Mouse (Mus musculus) heart, embryonic 15.5 days (tissue): Measurements from ENCODE around the gene Rb1. TPM values are rescaled to one million over a fixed set of nuclear protein-coding genes. Genes with fewer than 3 reads are reported as not detected.

ENCODE experiments used
- ATAC-seq: fragments of 200-750 bp; cut with Nextera tagmentation; replicated peaks from 2 replicates; pipeline ENCODE4 v1.8.0; 2017; ENCODE audit warnings: low read depth, moderate TSS enrichment; ENCODE audit not compliant: insufficient number of reproducible peaks, insufficient read depth, low FRiP score
- H3K27ac ChIP-seq: fragments of 300-500 bp; sonication (generic); 2 replicates; pipeline ENCODE4 v1.5.1; 2015; ENCODE audit warnings: mild to moderate bottlenecking, inconsistent platforms
- H3K27me3 ChIP-seq: fragments of 300-500 bp; sonication (generic); 2 replicates; pipeline ENCODE4 v1.6.1; 2015; ENCODE audit warnings: inconsistent platforms
- H3K36me3 ChIP-seq: fragments of 300-500 bp; sonication (generic); 2 replicates; pipeline ENCODE4 v1.6.1; 2015; ENCODE audit warnings: mild to moderate bottlenecking, inconsistent platforms
- H3K4me1 ChIP-seq: fragments of 300-500 bp; sonication (generic); replicated peaks from 2 replicates; pipeline ENCODE4 v1.6.1; 2015; ENCODE audit warnings: inconsistent platforms
- H3K4me2 ChIP-seq: fragments of 300-500 bp; sonication (generic); 2 replicates; pipeline ENCODE4 v1.6.1; 2015; ENCODE audit warnings: inconsistent platforms, mild to moderate bottlenecking, moderate library complexity
- H3K4me3 ChIP-seq: fragments of 300-500 bp; sonication (generic); 2 replicates; pipeline ENCODE4 v1.5.1; 2015; ENCODE audit warnings: mild to moderate bottlenecking, inconsistent platforms
- H3K9ac ChIP-seq: fragments of 300-500 bp; sonication (generic); 2 replicates; pipeline ENCODE4 v1.6.1; 2015; ENCODE audit warnings: mild to moderate bottlenecking, inconsistent platforms
- H3K9me3 ChIP-seq: fragments of 300-500 bp; sonication (generic); replicated peaks from 2 replicates; pipeline ENCODE4 v1.6.1; 2016; ENCODE audit warnings: inconsistent platforms
- WGBS: fragments of 180-500 bp; shearing (Covaris S2); methylation state at CpG from one replicate; pipeline ENCODE4 v1.1.7; 2015; ENCODE audit warnings: mixed read lengths; 5-methylcytosine and 5-hydroxymethylcytosine counted together
- polyA plus RNA-seq: library from polyadenylated mRNA; unstranded; fragments of >200 nt; fragmentation: Nextera tagmentation; extraction: Ambion mirVana; gene quantifications from 2 replicates; pipeline ENCODE4 v1.2.1, GENCODE M21; 2015

Gene Rb1
- polyA plus RNA-seq, 1 experiment from 2014 or later, result 9.9 TPM

GRCm38 (mm10) chr14:73172196-73173011 lies 153.2 kb downstream of the Rb1 start:
- ATAC-seq, result no peak
- Histone ChIP-seq H3K4me3 (no peak overlapping the region), H3K27ac (no peak overlapping the region), H3K36me3 (peaks cover 27% of the 10 kb centered on the region), H3K4me1 (peaks cover 26% of the 10 kb centered on the region), H3K27me3 (no peaks in the 10 kb centered on the region), H3K9ac (no peak overlapping the region), H3K4me2 (no peak overlapping the region), H3K9me3 (no peaks in the 10 kb centered on the region)
- 80% methylated on average over 12 of the region's 12 CpGs for WGBS

DNA sequence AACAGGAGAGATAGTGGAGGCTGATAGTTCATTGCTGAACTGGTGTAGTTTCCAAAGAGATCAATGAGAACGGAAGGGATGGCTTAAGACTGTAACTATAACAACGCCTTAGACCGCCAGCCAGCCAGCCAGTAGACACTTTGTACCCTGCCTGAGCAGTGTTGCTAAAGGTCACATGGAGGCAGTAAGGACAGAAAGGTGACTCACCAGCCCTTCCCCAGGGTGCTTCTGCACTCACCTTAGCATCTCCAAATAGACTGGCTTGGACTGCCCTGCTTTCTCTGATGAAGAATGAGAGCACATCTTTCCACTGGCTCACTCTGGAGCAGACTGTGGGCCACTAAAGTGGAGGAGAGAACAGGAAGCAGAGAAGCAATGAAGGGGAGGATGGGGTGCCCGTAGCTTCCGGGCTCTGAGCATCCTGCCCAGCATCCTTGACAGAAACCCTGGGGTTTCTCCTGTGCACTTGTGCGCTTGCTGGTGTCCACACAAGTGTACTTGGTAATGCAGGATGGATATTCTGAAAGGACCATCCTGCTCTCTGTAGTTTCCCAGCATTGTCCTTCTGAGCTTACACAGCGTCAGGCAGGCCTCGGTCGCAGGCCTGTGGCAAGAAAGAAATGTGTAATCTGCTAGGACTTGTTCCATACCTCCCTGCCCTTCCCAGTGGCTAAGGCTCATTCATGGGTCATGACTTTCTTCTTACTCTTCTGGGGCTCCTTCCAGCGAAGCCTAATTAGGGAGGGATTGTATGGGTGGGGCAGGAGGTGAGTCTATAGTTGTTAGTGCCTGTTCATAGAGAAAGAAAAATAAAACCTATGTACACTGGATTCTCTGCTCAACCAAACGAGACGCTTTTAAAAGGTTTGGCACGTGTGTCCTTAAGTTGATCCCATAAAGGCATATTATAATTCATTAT lies 155.4 kb downstream of the Rb1 start:
- Histone ChIP-seq H3K27me3 (no peaks in the 10 kb centered on the region), H3K4me2 (no peak overlapping the region), H3K9me3 (no peaks in the 10 kb centered on the region), H3K4me1 (peaks cover 16% of the 10 kb centered on the region), H3K36me3 (peaks cover 37% of the 10 kb centered on the region), H3K4me3 (no peak overlapping the region), H3K27ac (no peak overlapping the region), H3K9ac (no peak overlapping the region)
- 91% methylated on average over 13 of the region's 13 CpGs for WGBS
- no peak for ATAC-seq

DNA sequence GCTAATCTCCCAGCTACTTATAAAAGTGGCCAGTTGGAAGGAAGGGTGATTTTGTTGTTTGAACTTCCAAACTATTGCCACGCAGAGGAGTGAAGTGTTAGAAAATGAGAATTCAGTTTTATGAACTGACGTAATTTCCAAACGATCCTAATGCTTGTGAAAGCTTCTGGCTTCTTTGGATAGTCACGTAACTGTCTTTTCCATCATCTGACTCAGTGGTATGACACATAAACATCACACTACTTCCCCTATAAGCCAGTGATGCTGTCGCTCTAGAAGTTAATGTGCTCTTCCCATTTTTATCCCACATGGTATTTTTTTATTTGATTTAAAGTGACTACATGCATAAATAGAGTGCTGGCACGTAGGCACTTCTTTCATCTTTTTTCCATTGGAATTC lies 157.0 kb downstream of the Rb1 start:
- WGBS, result 90% methylated on average over 6 of the region's 6 CpGs
- peaks cover 52% of the 10 kb centered on the region for H3K36me3 ChIP-seq
- H3K4me3 ChIP-seq, result no peak overlapping the region
- H3K27me3 ChIP-seq, result no peaks in the 10 kb centered on the region
- no peak overlapping the region for H3K4me2 ChIP-seq
- H3K27ac ChIP-seq, result no peak overlapping the region
- no peak for ATAC-seq
- H3K9ac ChIP-seq, result no peak overlapping the region
- H3K9me3 ChIP-seq, result no peaks in the 10 kb centered on the region
- H3K4me1 ChIP-seq, result peaks cover 3% of the 10 kb centered on the region; the same call in 1 of the 2 replicates

DNA sequence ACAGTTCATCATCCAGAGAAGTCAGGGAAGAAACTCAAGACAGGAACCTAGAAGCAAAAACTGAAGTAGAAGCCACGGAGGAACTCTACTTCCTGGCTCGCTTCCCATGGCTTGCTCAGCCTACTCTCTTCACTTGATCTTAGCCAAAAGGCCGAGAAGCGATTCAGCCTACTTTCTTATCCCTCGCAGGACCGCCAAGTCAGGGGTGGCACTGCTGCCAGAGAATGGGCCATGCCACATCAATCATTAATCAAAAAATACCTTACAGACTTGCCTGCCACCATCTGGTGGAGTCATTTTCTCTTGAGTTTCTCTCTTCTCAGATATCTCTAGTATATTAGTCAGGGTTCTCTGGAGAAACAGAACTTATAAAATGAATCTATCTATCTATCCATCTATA lies 160.5 kb downstream of the Rb1 start:
- H3K4me3 ChIP-seq, result no peak overlapping the region
- no peaks in the 10 kb centered on the region for H3K9me3 ChIP-seq
- no peaks in the 10 kb centered on the region for H3K27me3 ChIP-seq
- peaks cover 64% of the 10 kb centered on the region for H3K36me3 ChIP-seq
- H3K4me2 ChIP-seq, result no peak overlapping the region
- no peak overlapping the region for H3K27ac ChIP-seq
- WGBS, result 88% methylated on average over 6 of the region's 6 CpGs
- no peaks in the 10 kb centered on the region for H3K4me1 ChIP-seq
- no peak overlapping the region for H3K9ac ChIP-seq
- no peak for ATAC-seq

DNA sequence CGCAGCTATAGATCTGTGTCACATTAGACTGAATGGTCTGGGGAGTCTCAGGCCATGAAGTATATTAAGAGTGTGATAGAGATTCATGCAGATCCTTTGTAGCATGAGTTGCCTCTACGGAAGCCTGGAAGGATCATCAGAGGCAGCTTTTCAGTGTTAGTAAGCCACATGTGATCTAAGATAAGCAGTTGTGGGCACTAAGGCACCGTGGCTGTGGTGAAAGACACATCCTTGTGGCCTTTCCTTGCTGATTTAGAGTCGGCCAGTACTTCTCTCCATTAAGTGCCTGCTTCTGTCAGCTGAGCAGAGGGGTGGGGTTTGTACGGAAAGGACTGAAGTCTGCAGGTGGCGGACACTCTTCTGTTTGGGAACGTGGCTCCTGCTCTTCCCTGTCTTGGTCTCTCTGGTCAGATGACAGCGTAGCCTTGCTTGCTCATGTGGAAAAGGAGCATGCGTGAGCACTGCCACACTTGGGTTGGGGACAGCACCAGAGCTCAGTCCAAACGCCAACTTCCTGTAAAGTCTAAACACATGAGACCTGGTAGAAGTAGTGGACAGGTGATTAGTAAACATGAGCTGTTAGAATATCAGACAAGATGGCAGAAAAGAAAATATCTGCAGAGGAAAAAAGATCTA lies 162.1 kb downstream of the Rb1 start:
- WGBS, result 89% methylated on average over 10 of the region's 10 CpGs
- no peak for ATAC-seq
- Histone ChIP-seq H3K9ac (no peak overlapping the region), H3K27ac (no peak overlapping the region), H3K27me3 (no peaks in the 10 kb centered on the region), H3K36me3 (peaks cover 70% of the 10 kb centered on the region), H3K4me3 (no peak overlapping the region), H3K4me1 (no peaks in the 10 kb centered on the region), H3K4me2 (no peak overlapping the region), H3K9me3 (no peaks in the 10 kb centered on the region)

DNA sequence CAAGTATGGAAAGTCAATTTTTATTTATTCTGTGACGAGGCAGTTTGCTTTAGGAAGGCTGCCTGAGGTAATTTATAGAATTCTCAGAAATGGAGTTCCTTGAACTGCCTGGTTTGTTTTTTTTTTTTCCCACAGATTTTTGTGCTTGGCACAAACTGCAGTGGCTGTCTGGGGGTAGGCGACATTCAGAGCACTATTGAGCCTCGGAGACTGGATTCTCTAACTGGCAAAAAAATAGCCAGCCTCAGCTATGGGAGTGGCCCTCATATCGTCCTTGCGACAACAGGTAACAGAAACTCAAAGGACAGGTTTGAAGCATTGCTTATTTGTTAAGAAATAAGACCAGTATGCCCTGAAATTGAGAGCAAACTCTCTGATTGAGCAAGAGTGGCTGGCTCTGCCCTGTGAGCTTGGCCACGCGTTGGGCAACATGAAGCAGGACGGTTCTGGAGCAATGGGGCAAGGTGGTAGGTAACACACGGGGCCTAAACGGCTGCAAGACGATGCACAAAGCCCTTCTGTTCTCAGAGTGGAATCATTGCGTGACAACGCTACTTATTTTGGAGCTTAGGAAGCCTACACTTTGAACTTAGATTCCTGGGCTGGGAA lies 163.3 kb downstream of the Rb1 start:
- 85% methylated on average over 13 of the region's 13 CpGs for WGBS
- H3K27me3 ChIP-seq, result no peaks in the 10 kb centered on the region
- H3K27ac ChIP-seq, result no peak overlapping the region

DNA sequence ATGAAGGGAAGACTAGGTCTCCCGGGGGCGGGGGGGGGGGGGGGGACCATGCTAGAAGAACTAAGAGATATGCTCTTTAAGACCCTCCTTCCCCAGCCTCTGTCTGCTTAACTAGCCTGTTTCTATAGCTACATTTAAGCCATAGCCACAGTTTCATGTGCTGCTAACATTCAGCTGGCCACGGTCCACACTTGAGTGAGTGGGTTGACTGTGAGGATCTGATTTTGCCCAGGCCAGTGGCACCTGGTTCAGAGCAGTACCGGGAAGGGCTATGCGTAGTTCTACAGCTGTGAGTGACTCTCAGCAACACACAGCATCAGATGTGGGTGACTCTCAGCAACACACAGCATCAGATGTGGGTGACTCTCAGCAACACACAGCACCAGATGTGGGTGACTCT lies 164.3 kb downstream of the Rb1 start:
- H3K9me3 ChIP-seq, result no peaks in the 10 kb centered on the region
- peaks cover 70% of the 10 kb centered on the region for H3K36me3 ChIP-seq
- no peaks in the 10 kb centered on the region for H3K27me3 ChIP-seq
- 86% methylated on average over 4 of the region's 5 CpGs for WGBS
- H3K4me1 ChIP-seq, result no peaks in the 10 kb centered on the region
- no peak overlapping the region for H3K27ac ChIP-seq
- H3K4me3 ChIP-seq, result no peak overlapping the region
- no peak overlapping the region for H3K9ac ChIP-seq
- no peak overlapping the region for H3K4me2 ChIP-seq
- no peak for ATAC-seq

More for the DNA sequence above, 163.3 kb downstream of the Rb1 start:
- H3K9ac ChIP-seq, result no peak overlapping the region
- no peak overlapping the region for H3K4me3 ChIP-seq
- H3K4me1 ChIP-seq, result no peaks in the 10 kb centered on the region
- no peaks in the 10 kb centered on the region for H3K9me3 ChIP-seq
- H3K36me3 ChIP-seq, result peaks cover 70% of the 10 kb centered on the region
- no peak overlapping the region for H3K4me2 ChIP-seq
- ATAC-seq, result no peak

- WGBS, result 87% methylated on average over 3 of the region's 3 CpGs
Observed at GRCm38 (mm10) chr14:73148125-73148524, 177.5 kb downstream of the Rb1 start.

DNA sequence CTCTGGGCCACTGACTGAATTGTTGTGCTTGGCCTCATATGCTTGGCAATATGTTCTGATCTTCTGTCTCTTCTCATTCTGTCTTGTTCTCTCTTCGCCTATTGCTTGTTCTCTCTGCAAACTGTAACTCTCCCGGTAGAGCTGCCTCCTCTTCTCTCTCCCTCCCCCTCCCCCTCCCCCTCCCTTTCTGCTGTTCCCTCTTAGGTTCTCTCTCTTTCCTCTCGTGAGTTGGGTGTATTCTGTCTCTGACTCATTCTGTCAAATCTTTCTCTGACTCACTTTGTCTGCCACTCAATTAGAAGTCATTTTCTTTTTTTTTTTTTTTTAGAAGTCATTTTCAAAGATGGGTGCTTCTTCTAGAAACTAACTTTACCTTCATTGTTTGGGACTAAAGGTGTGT lies 178.9 kb downstream of the Rb1 start:
- Histone ChIP-seq H3K36me3 (peaks cover 7% of the 10 kb centered on the region; the same call in 1 of the 2 replicates), H3K4me3 (no peak overlapping the region), H3K9ac (no peak overlapping the region), H3K27ac (no peak overlapping the region), H3K4me2 (no peak overlapping the region), H3K9me3 (no peaks in the 10 kb centered on the region), H3K4me1 (peaks cover 12% of the 10 kb centered on the region), H3K27me3 (no peaks in the 10 kb centered on the region)
- 57% methylated on average over 3 of the region's 3 CpGs for WGBS
- ATAC-seq, result no peak

More at GRCm38 (mm10) chr14:73148125-73148524, 177.5 kb downstream of the Rb1 start:
- Histone ChIP-seq H3K9ac (no peak overlapping the region), H3K36me3 (peaks cover 10% of the 10 kb centered on the region; the same call in 1 of the 2 replicates), H3K27me3 (no peaks in the 10 kb centered on the region), H3K27ac (no peak overlapping the region), H3K4me1 (peaks cover 10% of the 10 kb centered on the region), H3K9me3 (no peaks in the 10 kb centered on the region), H3K4me3 (no peak overlapping the region), H3K4me2 (no peak overlapping the region)
- ATAC-seq, result no peak

- H3K36me3 ChIP-seq, result peaks cover 4% of the 10 kb centered on the region; the same call in 1 of the 2 replicates
- H3K9ac ChIP-seq, result no peak overlapping the region
- WGBS, result 88% methylated on average over 4 of the region's 4 CpGs
- no peak overlapping the region for H3K4me2 ChIP-seq
- H3K9me3 ChIP-seq, result no peaks in the 10 kb centered on the region
- no peaks in the 10 kb centered on the region for H3K27me3 ChIP-seq
- peaks cover 13% of the 10 kb centered on the region for H3K4me1 ChIP-seq
- ATAC-seq, result no peak
- H3K4me3 ChIP-seq, result no peak overlapping the region
- H3K27ac ChIP-seq, result no peak overlapping the region
Observed at GRCm38 (mm10) chr14:73145531-73145930, 180.1 kb downstream of the Rb1 start.
